Mouse (Mus musculus) ES-Bruce4 (cell line): ENCODE results near the gene Wdsub1.

Experiments
- CTCF ChIP-seq: IDR thresholded peaks from one replicate; pipeline ENCODE4 v1.8.1; 2011; ENCODE audit warnings: low read depth, low read length
- EP300 ChIP-seq: IDR thresholded peaks from 2 replicates; pipeline ENCODE4 v1.6.1; 2011; ENCODE audit warnings: low read depth, low read length; ENCODE audit not compliant: insufficient read depth
- POLR2A ChIP-seq: IDR thresholded peaks from one replicate; pipeline ENCODE4 v1.8.1; 2011; ENCODE audit warnings: low read length; ENCODE audit not compliant: insufficient read depth

- TF ChIP-seq POLR2A, result no peak
- TF ChIP-seq CTCF, result no peak
- no peak for TF ChIP-seq EP300
Observed at GRCm38 (mm10) chr2:59881404-59881803, 987 bp downstream of the Wdsub1 start.
